Mouse (Mus musculus) c-Kit-positive CD71-positive TER-119-positive erythroid progenitor cells, embryonic 14.5 days (primary cell): Measurements from ENCODE around the gene Ybx2.
"Not testable (repeated sequence)": the region's sequence is repeated elsewhere in the genome, so short reads cannot be mapped to it uniquely, and the experiment has no call there.

Experiments
- DNase-seq: peaks from one replicate; pipeline ENCODE4 v3.0.0-alpha.2; 2013; ENCODE audit warnings: low spot score

Gene Ybx2

DNA sequence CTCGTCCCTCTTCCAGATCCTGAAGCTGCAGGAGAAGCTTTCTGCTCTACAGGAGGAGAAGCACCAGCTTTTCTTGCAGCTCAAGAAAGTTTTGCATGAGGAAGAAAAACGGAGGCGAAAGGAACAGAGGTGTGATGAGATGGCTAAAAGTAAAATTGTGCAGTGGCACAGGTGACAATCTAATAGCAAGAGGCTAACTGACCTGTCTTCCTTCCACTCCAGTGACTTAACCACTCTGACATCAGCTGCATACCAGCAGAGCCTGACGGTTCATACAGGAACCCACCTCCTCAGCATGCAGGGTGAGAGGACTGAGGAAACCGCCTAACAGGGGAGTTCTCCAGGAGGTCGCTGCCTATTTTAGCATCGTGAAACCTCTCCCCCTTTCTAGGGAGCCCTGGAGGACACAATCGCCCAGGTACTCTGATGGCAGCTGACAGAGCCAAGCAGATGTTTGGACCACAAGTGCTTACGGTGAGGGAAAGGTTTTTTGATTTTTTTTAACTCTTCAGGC lies 20.6 kb upstream of the Ybx2 start:
- no peak for DNase-seq

DNA sequence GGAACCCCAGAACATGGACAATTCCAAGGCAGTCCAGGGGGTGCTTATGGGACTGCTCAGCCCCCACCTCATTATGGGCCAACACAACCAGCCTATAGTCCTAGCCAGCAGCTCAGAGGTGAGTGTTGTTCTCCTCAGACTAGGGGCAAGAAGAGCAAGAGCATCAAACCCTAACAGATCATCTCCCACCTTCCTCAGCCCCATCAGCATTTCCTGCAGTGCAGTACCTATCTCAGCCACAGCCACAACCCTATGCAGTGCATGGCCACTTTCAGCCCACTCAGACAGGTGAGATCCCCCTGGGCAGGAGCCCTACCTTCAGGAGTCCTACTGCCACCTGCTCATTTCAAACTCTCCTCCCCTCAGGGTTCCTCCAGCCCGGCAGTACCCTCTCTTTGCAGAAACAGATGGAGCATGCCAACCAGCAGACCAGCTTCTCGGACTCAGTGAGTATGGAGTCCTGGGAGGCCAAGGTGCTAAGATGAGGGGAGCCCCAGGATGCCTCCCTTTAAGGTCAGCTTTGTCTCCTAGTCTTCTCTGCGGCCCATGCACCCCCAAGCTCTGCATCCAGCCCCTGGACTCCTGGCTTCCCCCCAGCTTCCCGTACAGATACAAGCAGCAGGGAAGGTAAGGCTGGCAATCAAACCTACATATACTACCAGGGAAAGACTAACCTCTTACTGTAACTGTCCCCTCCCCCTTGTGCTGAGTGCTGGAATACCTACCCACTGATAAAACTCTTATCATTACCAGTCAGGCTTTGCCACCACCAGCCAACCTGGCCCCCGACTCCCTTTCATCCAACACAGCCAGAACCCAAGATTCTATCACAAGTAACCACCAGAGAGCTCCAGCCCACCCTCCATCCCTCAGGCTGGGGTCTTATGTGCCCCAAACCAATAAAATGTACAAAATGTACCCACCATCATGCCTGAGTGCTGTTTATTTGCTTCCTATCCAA lies 19.6 kb upstream of the Ybx2 start:
- DNase-seq, result peak; percentile 87

DNA sequence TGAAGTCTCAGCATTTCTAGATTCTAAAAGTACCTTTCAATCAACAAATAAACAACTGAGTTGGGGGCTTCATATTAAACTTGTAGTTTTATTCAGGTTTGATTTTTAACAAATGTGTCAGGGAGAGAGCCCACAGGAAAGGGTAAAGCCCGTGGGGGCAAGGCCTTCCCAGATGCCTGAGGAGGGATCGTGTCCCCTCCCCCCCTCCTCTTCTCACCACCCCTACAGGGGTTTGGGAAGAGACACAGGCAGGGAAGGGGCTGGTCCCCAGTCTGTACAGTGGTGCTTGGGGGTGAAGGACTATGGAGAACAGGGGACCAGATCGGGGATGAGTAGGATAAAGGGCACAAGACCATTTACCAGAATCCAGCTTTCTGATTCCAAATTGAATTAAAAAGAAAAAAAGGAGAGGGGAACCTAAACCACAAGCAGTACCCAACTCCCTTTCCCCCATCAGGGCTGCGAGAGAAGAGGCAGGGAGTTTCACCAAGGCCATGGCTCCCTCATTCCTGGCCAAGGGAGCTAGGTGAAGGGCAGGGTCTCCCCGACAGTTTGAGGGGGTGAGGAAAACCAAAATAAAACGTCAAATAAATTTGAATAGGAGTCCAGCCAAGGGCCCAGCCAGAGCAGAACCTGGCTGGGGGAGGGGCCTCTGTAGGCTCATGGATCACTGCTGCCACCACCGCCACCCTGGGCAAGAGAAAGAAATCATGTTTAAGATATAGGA lies 18.8 kb upstream of the Ybx2 start:
- DNase-seq, result not testable (repeated sequence)

DNA sequence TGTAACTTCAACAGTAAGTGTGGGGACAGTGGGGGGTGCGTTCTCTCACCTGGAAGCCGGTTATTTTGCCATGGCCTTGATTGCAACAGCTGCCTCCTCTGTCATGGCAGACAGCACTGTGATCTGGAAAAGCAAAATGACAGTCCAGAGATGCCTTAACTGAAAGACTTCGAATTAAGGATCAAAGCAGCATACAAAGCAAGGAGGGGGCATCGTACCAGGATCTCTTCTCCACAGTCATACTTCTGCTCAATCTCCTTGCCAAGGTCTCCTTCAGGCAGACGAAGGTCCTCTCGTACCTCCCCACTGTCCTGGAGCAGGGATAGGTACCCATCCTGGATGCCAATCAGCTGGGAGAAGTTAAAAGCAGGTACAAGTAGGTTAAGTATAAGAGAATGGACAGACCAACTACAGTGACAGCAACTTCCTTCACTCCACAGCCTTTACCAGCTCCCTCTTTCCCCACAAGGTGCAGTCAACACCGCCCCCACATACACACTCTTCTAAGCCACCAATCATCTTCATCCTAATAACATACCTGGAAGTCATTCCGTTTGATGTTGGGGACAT lies 18.1 kb upstream of the Ybx2 start:
- no peak for DNase-seq

DNA sequence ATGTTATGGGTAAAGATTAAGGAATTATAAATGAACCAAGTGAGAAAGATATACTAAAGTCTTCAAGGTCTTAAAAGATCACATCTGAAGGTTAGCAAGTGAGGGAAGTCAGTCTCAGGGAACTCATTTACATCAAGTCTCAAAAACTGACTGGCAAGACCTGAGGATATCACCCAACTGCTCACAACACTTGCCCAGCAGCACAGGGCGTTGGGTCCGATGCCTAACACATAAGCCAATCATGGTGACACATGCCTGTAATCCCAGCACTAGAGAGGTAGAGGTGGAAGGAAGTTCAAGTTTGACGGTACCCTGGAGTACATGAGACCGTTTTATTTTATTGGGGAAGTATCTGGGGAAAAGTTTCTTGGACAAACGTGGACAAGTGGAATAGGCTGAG lies 17.5 kb upstream of the Ybx2 start:
- no peak for DNase-seq

DNA sequence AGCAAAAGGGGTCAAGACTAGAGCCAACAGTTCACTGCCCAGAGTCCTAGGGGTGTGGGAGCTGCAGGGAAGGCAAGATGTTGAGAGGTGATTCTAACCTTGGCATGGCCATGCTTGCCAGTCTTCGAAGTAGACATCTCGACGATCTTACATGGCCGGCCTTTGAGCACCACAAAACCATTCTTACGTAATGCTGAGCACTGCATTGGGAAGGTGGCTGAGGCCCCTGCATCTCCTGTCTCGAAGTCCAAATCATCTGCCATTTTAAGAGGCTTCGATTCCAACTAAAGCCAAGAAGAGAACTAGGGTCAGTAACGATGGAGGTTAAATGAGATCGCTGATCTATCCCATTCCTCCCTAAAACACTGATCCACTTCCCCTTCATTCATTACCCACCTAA lies 16.5 kb upstream of the Ybx2 start:
- no peak for DNase-seq

DNA sequence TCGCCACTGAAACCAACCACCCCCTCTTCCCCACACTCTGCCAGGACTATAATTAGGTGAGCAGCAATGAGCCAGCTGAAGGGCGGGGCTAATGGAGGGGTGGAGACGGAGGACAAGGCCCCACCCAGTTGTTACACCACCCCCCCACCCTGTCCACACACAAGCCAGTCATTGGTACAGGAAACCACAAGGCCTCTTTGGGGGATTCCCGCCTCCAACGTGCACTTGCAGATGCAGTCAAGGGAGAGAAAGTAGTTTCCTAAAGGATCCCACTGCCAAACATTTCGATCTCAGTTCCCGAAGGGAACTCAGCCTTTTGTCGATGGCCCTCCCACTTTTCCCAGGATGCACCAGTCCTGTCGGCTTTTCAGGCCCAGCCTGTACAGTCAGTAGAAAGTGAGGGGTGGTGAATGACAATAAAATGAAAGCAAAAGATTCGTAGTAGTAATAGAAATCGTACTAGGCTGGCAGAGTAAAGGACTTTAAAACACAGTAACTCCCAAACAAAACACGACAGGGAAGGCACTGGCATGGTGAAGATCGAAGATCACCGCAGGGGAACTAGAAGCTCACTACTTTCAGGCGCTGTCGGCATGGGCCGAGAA lies 15.8 kb upstream of the Ybx2 start:
- DNase-seq, result peak; percentile 92

DNA sequence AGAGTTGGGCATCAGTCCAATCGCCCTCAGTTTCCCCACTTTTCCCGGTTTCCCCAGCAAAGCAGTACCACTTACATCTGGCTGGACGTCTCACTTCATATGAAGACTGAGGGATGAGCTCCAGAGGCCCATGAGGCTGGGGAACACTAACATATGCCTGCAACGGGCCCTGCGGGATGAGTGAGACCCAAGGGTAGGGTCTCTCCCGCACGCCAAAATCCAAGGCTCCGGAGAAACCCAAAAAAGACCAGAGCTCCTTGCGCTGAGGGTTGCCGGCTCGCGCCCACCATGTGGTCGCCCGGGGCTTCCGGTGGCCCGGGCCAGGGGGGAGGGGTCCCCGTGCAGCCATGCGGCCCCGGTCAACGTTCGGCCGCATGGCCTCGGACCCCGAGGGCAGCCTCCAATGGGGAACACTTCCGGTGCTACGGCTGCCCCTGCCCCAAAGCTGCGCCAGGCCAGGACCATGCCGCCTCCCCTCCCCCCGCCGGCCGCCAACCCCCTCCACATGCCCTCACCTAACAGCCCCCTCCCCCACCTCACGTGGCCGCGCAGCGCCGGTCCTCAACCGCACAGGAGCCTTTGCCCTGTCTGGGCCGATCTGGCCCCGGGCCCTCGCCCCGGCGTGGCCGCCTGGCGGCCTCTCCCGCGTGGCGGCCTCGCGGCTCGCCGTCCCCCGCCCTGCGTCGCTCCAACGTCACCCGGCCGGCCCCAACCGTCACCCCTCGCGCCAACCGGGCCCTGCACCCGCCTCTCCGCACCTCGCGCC lies 15.1 kb upstream of the Ybx2 start:
- DNase-seq, result no peak

DNA sequence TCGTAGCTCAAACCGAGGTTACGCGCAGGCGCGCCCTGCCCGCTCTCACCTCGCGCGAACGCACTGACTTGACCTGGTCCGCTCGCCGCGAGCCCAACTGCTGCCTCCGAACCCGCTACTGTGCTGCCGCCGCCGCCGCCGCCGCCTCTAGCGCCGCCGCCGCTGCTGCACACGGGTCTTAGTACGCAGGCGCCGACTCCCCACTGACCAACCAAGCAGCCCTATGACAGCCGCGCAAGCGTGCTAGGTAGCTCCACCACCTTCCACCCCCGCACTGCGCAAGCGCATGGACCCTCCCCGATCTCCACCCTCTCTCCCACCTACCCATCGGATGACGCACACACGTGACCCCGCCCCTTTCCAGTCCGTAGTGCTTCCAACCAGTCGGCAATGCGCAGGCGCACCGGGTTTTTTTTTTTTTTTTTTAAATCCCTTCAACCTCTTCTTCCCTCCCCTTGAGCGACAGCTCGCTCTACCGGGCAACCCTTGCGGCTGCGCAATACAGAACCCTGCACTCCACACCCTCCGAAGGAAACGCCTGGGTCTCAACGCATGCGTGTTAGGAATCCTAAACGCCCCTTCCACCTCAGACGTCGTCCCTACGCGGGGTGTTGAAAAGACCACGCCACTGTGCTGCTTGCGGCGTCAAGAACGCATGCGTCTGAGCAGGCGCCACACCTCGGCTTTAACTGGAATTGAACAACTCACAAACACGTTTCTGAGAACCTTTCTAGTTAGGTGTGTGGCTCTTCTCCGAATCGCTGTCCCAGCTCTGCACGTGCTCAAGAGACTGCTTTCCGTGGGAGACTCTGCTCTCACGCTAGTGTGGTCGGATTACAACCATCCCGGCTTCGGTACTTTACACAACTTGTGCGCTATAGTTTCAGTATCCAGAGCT lies 14.2 kb upstream of the Ybx2 start, which contains the start of gene Eif5a:
TSS of gene Eif5a (minus strand) at position 845 of the 898 bp plus-strand sequence.
- DNase-seq, result peak; percentile 100

DNA sequence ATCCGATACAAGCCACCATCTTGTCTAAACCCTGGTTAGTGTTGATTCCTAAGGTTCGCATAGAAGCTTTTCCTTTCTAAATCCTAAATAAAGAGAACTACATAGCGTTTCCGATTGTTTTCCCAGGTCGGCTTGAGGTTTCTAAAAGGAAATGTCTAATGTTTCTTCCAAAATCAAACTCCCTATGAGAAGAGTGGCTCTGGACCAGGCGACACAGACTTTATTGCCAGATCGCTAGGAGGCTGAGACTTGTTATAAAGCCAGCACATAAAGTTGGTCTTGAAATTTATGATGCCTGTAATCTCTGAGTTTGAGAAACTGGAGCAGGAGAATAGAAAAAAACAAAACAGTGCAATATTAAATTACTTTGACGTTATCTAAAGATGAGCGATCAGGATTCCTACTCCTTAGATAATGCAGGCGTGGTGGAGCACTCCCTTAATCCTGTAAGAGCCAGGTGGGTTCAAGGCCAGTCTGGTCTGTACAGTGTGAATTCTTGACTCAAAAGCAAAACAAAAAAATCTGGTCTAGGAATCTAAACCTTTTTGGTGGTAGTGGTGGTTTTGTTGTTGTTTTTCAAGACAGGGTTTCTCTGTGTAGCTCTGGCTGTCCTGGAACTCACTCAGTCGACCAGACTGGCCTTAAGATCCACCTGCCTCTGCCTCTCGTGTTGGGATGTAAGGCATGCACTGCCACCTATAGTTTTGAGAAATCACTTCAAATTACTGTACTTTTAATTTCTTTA lies 13.4 kb upstream of the Ybx2 start:
- DNase-seq, result no peak

DNA sequence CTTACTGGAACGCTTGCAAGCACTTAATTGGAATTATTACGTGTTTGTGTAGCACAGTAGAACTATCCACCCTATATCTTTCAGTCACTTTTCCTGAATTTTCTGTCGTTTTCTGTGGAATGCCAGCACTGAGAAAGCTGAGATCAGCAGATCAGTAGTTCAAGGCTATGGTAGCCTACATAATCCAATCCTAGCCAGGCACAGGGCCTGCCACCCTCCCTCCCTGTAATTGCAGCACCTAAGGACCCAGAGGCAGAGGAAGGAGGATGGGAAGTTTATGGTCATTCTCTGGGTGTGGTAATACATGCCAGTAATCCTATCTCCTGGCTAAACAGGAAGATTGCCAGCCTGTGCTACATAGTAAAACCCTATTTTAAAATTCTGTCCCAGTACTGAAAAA lies 12.8 kb upstream of the Ybx2 start:
- no peak for DNase-seq

DNA sequence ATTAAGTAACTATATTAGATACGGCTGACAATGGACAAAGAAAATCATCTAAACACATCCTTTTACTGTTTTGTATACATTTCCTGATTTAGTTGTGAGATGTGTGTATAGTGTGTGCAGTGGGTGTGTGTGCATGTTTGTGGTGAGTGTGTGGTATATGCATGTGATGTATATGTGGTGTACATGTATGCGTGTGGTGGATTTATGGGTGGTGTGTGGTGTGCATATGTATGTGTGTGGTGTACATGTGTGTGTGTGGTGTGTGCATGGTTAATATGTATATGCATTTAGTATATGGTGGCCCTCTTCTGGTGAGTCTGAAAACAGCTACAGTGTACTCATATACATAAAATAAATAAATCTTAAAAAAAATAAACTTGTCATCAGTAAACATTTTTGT lies 8.1 kb upstream of the Ybx2 start:
- DNase-seq, result no peak

DNA sequence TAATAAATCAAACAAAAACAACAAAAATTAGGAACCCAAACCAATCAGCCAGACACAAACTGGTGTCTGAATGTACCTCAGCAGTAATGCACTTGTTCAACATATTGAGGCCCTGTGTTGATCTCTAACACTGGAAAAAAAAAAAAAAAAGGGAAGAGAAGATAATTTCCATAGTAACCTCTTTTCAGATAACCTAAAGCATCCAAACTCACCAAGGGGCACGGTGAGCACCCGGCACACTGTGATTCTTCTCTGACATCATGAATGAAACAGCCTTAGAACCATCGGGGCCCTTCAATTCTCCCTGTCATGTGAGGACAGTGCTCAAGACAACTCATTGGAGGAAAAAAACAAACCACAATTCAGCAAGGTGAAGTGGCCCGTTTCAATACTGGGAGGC lies 5.9 kb upstream of the Ybx2 start:
- no peak for DNase-seq

DNA sequence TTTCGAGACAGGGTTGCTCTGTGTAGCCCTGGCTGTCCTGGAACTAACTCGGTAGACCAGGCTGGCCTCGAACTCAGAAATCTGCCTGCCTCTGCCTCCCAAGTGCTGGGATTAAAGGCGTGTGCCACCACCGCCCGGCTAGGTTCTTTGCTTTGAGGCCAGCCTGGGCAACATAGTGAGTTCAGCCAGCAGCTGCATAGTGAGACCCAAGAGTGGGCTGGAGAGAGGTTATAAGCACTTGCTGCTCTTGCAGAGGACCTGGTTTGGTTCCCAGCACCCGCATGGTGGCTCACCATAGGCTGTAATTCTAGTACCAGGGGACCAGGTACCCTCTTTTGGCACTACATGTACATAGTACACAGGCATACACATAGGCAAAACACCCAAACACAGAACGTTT lies 5.4 kb upstream of the Ybx2 start:
- DNase-seq, result not testable (repeated sequence)

DNA sequence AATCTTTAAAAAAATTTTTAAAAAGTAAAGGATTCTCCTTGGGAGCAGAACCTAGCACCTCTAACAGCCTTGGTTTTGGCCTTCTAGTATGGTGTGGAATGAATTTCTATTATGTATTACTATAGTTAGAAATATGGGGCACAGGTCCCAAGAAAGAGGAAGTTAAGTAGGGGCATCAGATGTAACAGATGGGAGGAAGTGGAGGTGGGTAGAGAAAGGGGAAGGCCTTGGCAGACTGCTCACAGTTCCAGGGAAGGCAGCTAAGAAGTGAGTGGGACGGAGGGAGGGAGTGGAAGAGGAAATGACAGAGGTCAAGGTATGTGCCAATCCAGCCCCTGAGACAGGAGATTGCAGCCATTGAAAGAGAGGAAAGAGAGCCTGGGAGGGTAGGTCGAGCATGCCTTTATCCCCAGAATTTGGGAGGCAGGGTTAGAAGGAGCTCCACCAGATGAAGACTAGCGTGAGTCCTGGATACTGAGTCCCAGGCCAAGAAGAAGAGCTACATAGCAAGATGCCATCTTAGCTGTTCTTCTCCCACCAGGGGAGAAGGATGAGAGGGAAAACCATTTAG lies 4.5 kb upstream of the Ybx2 start:
- DNase-seq, result no peak

DNA sequence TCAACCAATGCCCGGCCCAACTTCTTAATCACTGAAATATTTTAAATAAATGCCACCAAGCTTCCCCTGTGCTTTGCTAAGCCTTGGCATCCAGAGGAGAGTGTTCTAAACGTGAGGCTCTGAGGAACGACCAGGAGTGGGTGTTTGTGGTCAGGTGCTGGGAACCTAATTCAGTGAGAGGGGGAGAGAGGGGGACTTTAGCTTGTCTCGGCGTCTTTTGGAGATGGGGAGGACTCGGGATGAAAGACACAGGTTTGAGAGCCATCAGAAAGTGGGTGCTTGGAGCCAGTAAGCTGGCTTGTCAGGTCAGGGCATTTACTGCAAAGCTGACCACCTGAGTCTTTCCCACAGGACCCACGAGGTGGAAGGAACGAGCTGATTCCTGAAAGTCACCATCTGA lies 3.8 kb upstream of the Ybx2 start:
- no peak for DNase-seq

DNA sequence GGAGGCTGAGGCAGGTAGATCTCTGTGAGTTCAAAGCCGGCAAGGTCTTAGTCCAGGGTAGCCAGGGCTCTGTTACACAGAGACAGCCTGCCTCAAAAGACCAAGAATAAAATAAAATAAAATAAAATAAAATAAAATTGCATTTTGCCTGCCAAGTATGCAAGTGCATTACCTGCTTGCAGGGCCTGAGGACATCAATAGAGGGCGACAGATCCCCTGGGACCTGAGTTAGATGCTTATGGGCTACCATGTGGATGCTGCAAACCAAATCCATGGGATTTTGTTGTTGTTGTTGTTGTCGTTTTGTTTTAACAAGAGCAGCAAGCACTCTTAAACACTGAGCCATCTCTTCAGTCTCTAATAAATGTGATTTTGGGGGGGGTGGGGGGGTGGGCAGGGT lies 3.3 kb upstream of the Ybx2 start:
- no peak for DNase-seq

DNA sequence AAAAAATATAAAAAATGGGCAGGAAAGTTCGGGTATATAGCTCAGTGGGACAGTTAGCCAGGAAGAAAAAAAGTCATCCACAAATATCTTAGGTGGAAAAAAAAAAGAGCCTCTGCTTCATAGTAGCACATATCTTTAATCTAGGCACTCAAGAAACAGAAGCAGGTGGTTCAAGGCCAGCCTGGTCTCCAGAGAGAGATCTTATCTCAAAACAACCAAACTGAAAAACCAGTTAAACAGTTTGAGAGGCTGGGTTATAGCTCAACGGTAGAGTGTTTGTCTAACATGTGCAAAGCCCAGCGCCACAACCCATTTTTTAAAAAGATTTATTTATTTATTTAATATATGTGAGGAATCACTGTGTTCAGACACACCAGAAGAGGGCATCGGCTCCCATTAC lies 2.5 kb upstream of the Ybx2 start:
- DNase-seq, result no peak

DNA sequence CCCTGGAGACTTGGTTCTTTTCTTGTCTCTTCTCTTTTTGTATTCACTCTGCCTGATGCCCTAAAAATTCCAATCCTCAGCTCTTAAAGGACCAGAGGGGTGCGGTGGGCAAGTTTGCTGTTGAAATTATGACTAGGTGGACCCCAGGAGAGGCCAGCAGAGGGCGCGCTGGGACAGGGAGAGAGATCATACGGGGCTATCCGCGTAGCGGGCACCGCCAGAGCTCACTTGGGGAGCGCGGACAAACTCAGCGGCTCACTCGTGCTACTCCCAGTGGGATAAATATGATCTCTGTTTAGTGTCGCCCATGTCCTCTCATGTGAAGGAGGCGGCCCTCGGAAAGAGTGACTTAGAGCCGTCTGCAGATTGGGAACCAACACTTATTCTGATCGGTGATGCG lies 1.4 kb upstream of the Ybx2 start:
- DNase-seq, result peak; percentile 91
